Mouse (Mus musculus): ENCODE results near the gene Mest. TPM values are rescaled to one million over a fixed set of nuclear protein-coding genes. Genes with fewer than 3 reads are reported as not detected.

Gene Mest
- polyA plus RNA-seq, 1 experiment from 2014 or later: 846 TPM

DNA sequence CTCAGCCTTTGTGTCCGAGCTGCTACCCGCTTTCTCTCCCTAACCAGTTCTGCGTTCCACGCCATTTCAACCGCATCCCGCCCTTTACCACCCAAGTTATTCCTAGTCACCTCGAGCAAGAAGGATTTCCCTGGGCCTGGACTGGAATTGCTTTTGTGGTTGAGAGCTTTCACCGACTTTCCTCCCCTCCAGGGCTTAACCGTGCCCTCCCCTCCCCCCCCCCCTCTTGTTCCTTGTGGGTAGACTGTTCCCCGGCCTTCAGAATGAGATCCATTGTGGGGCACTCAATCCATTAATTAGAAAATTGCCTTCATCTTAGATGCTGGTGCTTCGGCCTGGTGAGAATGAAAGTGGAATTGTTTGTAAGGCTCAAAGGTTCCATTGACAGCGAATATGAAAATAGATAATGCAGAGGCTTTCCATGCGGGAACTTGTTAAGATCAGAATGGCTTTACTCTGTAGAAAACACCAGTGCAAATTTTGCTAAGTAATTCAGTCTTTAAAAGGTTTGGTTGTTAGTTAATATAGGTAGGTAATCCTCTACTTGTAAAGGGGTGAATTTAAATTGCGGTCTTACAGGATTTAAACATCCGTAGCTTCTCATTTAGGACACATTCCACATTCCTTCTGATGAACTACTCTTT lies 12.5 kb downstream of the Mest start:
- no peaks in the 10 kb centered on the region for H3K36me3 ChIP-seq (ENCODE audit: control insufficient read depth, insufficient read depth, low read length)
- no peak for ATAC-seq (ENCODE audit: insufficient read depth, low FRiP score)
- peak overlapping the region; percentile 10; the same call in 1 of the 2 replicates for H3K4me3 ChIP-seq (replicated peaks; ENCODE audit: low read length)
- peak overlapping the region; percentile 34 for H3K4me2 ChIP-seq (ENCODE audit: low read depth, low read length)
- no peaks in the 10 kb centered on the region for H3K27me3 ChIP-seq (ENCODE audit: control insufficient read depth, insufficient read depth, low read length)
- H3K9ac ChIP-seq (ENCODE audit: low read length): peak overlapping the region; percentile 46
- peak overlapping the region; percentile 78 for H3K27ac ChIP-seq (ENCODE audit: low read length)
- H3K4me1 ChIP-seq (ENCODE audit: control insufficient read depth, insufficient read depth, low read length): peaks cover 3% of the 10 kb centered on the region; the same call in 1 of the 2 replicates
- WGBS: 53% methylated on average over 15 of the region's 15 CpGs
- peaks cover 34% of the 10 kb centered on the region for H3K9me3 ChIP-seq (replicated peaks; ENCODE audit: control insufficient read depth, low read length)

DNA sequence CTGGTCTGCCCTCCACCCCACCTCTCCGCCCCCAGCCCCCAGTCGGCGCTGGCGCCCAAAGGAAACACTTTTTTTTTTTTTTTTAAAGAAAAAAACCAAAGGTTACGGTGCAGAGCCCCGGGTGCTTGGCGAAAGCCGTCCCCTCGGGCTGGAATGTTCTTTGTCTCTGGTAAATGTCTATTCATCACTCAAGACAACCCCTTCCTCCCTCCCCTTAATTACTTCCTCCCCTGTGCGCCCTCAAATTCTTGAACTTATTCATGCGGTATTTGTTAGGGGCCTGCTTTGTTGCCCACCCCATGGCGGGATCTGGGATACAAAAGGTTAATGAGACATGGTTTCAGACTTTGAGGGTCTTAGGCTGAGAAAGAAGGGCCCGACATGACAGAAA lies 13.0 kb downstream of the Mest start:
- Histone ChIP-seq H3K4me1 (ENCODE audit: control insufficient read depth, insufficient read depth, low read length) (peaks cover 3% of the 10 kb centered on the region; the same call in 1 of the 2 replicates), H3K9ac (ENCODE audit: low read length) (peak overlapping the region; percentile 48; the same call in 1 of the 2 replicates), H3K9me3 (replicated peaks; ENCODE audit: control insufficient read depth, low read length) (peaks cover 34% of the 10 kb centered on the region), H3K27me3 (ENCODE audit: control insufficient read depth, insufficient read depth, low read length) (no peaks in the 10 kb centered on the region), H3K4me3 (replicated peaks; ENCODE audit: low read length) (no peak overlapping the region), H3K36me3 (ENCODE audit: control insufficient read depth, insufficient read depth, low read length) (no peaks in the 10 kb centered on the region), H3K4me2 (ENCODE audit: low read depth, low read length) (peak overlapping the region; percentile 34), H3K27ac (ENCODE audit: low read length) (peak overlapping the region; percentile 78)
- WGBS: 52% methylated on average over 13 of the region's 13 CpGs
- no peak for ATAC-seq (ENCODE audit: insufficient read depth, low FRiP score)

DNA sequence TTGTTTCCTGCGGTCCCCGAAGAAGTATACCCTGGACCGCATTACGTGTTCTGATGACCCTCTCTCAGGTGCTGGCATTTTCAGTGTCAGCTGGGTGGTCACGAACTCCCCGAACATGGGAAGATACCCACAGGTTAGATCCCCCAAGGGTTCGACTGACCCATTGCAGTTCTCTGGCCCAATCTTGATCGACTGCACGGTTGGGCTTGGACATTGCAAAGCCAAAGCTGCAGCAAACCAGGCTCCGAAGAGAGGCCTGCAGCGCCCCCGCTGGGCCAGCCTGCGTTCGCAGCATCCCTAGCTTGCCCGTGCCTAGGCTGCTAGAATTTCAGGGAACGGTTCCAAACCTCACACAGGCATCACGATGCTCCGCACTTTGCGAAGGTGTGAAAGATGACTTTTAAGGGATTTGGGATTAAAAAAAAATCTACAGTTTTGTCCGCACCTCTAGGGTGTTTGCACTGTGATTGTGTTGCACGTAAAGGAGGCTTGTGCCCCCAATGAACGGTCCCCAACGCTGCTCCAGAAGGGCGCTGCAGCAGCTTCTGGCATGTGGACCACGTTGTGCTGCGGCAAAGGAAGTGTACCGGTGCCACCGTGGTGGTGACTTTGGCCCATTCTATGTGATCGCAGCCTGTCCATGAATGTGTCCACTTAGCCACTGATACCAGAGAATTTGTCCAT lies 13.7 kb downstream of the Mest start:
- H3K36me3 ChIP-seq (ENCODE audit: control insufficient read depth, insufficient read depth, low read length): no peaks in the 10 kb centered on the region
- peaks cover 3% of the 10 kb centered on the region; the same call in 1 of the 2 replicates for H3K4me1 ChIP-seq (ENCODE audit: control insufficient read depth, insufficient read depth, low read length)
- H3K9me3 ChIP-seq (replicated peaks; ENCODE audit: control insufficient read depth, low read length): peaks cover 34% of the 10 kb centered on the region
- H3K27ac ChIP-seq (ENCODE audit: low read length): peak overlapping the region; percentile 78
- H3K27me3 ChIP-seq (ENCODE audit: control insufficient read depth, insufficient read depth, low read length): no peaks in the 10 kb centered on the region
- peak overlapping the region; percentile 57 for H3K4me2 ChIP-seq (ENCODE audit: low read depth, low read length)
- peak overlapping the region; percentile 55 for H3K9ac ChIP-seq (ENCODE audit: low read length)
- peak; percentile 80 for ATAC-seq (ENCODE audit: insufficient read depth, low FRiP score)
- H3K4me3 ChIP-seq (replicated peaks; ENCODE audit: low read length): peak overlapping the region; percentile 53
- 50% methylated on average over 29 of the region's 29 CpGs for WGBS

DNA sequence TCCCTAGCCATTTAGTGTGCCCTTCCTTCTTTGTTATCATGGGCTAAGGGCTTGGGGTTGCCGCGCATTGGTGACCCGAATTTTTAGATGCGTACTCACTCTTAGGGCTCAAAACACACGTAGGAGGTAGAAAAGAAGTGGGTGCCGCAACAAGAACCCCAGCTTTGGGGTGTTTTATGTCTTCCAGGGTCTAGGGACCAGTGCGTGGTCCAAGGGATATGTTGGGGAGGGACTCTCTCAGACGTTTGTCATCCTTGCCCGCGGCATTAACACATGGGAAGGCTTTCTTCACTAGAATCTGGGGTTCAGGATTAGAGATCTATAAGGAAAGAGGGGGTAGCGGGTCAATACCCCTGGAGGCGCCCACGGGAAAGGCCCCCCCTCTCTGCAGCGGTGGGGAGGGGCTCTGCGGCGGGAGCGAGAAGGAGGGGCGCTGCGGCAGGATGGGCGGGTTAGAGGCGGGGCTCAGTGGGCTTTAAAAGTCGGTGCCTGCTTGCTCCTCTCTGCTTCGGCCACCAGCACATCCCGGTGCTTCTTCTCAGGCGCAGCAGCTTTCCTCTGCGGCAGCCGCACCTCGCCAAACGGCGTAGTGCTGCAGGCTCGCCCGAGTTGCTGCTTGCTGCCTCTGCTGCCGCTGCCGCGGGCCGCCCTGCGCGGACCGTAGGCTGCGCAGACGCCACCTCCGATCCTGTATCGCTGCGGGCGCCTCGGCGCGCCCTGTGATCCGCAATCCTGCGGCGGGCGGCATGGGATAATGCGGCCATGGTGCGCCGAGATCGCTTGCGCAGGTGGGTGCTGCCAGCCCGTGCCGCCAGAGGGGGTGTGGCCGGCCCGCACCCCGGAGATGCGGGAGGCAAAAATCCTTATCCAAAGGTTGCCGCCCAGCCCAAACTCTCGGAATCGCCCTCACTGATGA lies 14.5 kb downstream of the Mest start:
- Histone ChIP-seq H3K4me3 (replicated peaks; ENCODE audit: low read length) (peak overlapping the region; percentile 53), H3K4me1 (ENCODE audit: control insufficient read depth, insufficient read depth, low read length) (peaks cover 3% of the 10 kb centered on the region; the same call in 1 of the 2 replicates), H3K36me3 (ENCODE audit: control insufficient read depth, insufficient read depth, low read length) (peaks cover 6% of the 10 kb centered on the region; the same call in 1 of the 2 replicates), H3K9me3 (replicated peaks; ENCODE audit: control insufficient read depth, low read length) (peaks cover 34% of the 10 kb centered on the region), H3K27me3 (ENCODE audit: control insufficient read depth, insufficient read depth, low read length) (no peaks in the 10 kb centered on the region), H3K27ac (ENCODE audit: low read length) (peak overlapping the region; percentile 66), H3K4me2 (ENCODE audit: low read depth, low read length) (peak overlapping the region; percentile 57), H3K9ac (ENCODE audit: low read length) (peak overlapping the region; percentile 68)
- peak; percentile 70 for ATAC-seq (ENCODE audit: insufficient read depth, low FRiP score)
- WGBS: 57% methylated on average over 63 of the region's 66 CpGs

DNA sequence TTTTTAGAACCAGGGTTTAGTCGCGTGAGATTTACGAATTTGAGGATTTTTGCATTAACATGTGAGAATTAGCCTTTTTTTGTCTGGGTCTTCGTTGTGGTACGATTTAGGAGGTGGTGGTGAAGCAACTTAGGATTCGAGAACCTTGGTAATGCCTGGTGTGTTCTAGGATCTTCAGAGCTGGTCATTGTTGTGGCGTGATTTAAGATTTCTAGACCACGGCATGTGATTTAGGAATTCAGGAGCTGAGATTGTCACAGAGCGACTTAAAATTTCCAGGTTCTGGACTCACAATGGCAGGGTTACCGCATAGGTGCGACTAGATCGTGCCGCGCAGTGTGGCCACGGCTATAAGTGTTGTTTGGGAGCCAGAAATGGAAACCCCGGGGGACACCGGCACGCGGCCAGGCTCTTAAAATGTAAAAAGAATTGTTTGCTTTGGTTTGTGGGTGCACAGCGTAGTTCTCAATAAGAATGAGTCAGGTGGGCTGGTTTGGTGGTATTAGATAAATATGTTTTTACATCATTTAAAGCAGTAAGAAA lies 15.2 kb downstream of the Mest start:
- peaks cover 3% of the 10 kb centered on the region; the same call in 1 of the 2 replicates for H3K4me1 ChIP-seq (ENCODE audit: control insufficient read depth, insufficient read depth, low read length)
- H3K36me3 ChIP-seq (ENCODE audit: control insufficient read depth, insufficient read depth, low read length): peaks cover 7% of the 10 kb centered on the region; the same call in 1 of the 2 replicates
- no peaks in the 10 kb centered on the region for H3K27me3 ChIP-seq (ENCODE audit: control insufficient read depth, insufficient read depth, low read length)
- H3K9me3 ChIP-seq (replicated peaks; ENCODE audit: control insufficient read depth, low read length): peaks cover 34% of the 10 kb centered on the region
- WGBS: 44% methylated on average over 20 of the region's 20 CpGs
- peak overlapping the region; percentile 68 for H3K9ac ChIP-seq (ENCODE audit: low read length)
- H3K4me3 ChIP-seq (replicated peaks; ENCODE audit: low read length): peak overlapping the region; percentile 53
- peak overlapping the region; percentile 57 for H3K4me2 ChIP-seq (ENCODE audit: low read depth, low read length)
- no peak for ATAC-seq (ENCODE audit: insufficient read depth, low FRiP score)
- H3K27ac ChIP-seq (ENCODE audit: low read length): peak overlapping the region; percentile 25

DNA sequence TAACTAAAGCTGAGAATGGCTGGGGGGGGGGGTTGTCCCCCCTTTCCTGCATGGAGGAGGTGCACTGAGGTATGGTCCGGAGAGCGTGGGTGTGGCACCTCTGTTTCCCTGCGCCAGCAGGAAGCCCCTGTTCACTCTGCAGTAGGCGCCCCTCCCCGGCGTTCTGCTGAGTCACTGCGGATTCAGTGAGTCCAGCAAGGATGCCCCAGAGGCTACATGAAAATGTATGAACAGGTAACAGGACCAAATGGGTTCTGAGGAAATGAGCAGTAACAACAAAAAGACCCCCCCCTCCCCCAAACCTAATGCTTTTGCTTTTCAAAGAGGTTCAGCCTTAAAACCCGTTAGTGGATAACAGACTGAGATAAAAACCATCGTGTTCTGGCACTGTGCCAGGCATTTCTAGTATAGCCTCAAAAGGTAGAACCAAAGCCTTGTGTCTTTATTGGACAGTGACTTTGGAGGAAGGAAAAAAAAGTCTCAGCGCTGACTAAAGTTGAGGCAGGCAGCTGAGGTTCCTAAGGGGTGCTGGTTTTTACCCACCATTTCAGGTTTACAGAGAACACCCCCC lies 15.9 kb downstream of the Mest start:
- Histone ChIP-seq H3K27ac (ENCODE audit: low read length) (no peak overlapping the region), H3K9me3 (replicated peaks; ENCODE audit: control insufficient read depth, low read length) (peaks cover 34% of the 10 kb centered on the region)

DNA sequence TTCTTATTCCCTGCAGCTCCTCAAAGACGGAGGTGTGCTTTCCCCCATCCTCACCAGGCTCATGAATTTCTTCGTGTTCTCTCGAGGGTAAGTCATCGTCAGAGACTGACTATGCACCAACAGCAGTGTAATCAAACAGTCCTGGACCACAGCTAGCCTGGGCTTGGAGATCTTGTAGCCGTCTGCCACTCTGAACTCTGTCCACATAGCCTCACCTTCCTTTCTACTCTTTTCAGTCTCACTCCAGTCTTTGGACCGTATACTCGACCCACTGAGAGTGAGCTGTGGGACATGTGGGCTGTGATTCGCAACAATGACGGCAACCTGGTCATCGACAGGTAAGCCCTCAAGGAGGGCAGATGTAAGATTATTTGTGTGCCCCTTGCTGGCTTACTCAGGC lies 21.5 kb downstream of the Mest start:
- 76% methylated on average over 10 of the region's 10 CpGs for WGBS
- ATAC-seq (ENCODE audit: insufficient read depth, low FRiP score): no peak
- no peaks in the 10 kb centered on the region for H3K27me3 ChIP-seq (ENCODE audit: control insufficient read depth, insufficient read depth, low read length)
- no peak overlapping the region for H3K4me2 ChIP-seq (ENCODE audit: low read depth, low read length)
- H3K4me1 ChIP-seq (ENCODE audit: control insufficient read depth, insufficient read depth, low read length): peaks cover 8% of the 10 kb centered on the region
- H3K9me3 ChIP-seq (replicated peaks; ENCODE audit: control insufficient read depth, low read length): no peaks in the 10 kb centered on the region
- H3K27ac ChIP-seq (ENCODE audit: low read length): no peak overlapping the region
- H3K4me3 ChIP-seq (replicated peaks; ENCODE audit: low read length): no peak overlapping the region
- H3K36me3 ChIP-seq (ENCODE audit: control insufficient read depth, insufficient read depth, low read length): peaks cover 16% of the 10 kb centered on the region
- H3K9ac ChIP-seq (ENCODE audit: low read length): no peak overlapping the region

More for the DNA sequence above, 15.9 kb downstream of the Mest start:
- WGBS: 58% methylated on average over 10 of the region's 10 CpGs
- H3K4me2 ChIP-seq (ENCODE audit: low read depth, low read length): peak overlapping the region; percentile 57
- peak overlapping the region; percentile 0; the same call in 1 of the 2 replicates for H3K9ac ChIP-seq (ENCODE audit: low read length)
- peaks cover 3% of the 10 kb centered on the region; the same call in 1 of the 2 replicates for H3K4me1 ChIP-seq (ENCODE audit: control insufficient read depth, insufficient read depth, low read length)
- H3K36me3 ChIP-seq (ENCODE audit: control insufficient read depth, insufficient read depth, low read length): peaks cover 7% of the 10 kb centered on the region; the same call in 1 of the 2 replicates
- no peak; the same call in 1 of the 2 replicates for ATAC-seq (ENCODE audit: insufficient read depth, low FRiP score)
- no peaks in the 10 kb centered on the region for H3K27me3 ChIP-seq (ENCODE audit: control insufficient read depth, insufficient read depth, low read length)
- H3K4me3 ChIP-seq (replicated peaks; ENCODE audit: low read length): peak overlapping the region; percentile 53

DNA sequence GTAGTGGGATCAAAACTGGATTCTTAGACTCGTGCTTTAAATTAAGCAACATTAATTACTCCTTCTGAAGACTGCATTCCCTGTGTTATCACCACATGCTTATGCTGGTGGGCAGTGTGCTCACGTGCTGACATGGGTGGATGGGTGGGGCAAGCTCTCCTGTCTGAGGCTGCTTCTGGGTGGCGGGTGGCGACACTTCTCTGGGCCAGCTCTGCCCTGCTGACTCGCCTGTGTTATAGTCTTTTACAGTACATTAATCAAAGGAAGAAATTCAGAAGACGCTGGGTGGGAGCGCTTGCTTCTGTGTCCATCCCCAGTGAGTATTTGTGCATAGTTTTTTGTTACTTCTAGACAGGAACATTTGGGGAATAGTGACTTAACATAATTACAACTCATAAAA lies 22.2 kb downstream of the Mest start:
- H3K36me3 ChIP-seq (ENCODE audit: control insufficient read depth, insufficient read depth, low read length): peaks cover 16% of the 10 kb centered on the region
- no peak overlapping the region for H3K4me2 ChIP-seq (ENCODE audit: low read depth, low read length)
- H3K27ac ChIP-seq (ENCODE audit: low read length): no peak overlapping the region
- 57% methylated on average over 7 of the region's 7 CpGs for WGBS
- H3K9ac ChIP-seq (ENCODE audit: low read length): no peak overlapping the region
- no peaks in the 10 kb centered on the region for H3K9me3 ChIP-seq (replicated peaks; ENCODE audit: control insufficient read depth, low read length)
- H3K4me3 ChIP-seq (replicated peaks; ENCODE audit: low read length): no peak overlapping the region
- no peak for ATAC-seq (ENCODE audit: insufficient read depth, low FRiP score)
- H3K27me3 ChIP-seq (ENCODE audit: control insufficient read depth, insufficient read depth, low read length): no peaks in the 10 kb centered on the region
- peaks cover 7% of the 10 kb centered on the region for H3K4me1 ChIP-seq (ENCODE audit: control insufficient read depth, insufficient read depth, low read length)

Data from stomach, embryonic 16.5 days (tissue).